Mouse (Mus musculus) neutrophil, adult 59 days (primary cell): ENCODE results near the gene Gm21988. TPM values are rescaled to one million over a fixed set of nuclear protein-coding genes. Genes with fewer than 3 reads are reported as not detected.

Experiments
- total RNA-seq, 2 experiments: library from RNA; stranded (reverse); gene quantifications; 1 replicate in 1 of 2; 2 replicates in 1 of 2; pipeline ENCODE4 v1.2.4; 2023

Gm21988 gene
- 1 to 10 TPM; 3.8 to 6.1 TPM for total RNA-seq

GRCm38 (mm10) chr11:70239541-70240279, at the start of gene Gm21988, which contains the start of gene Rnasek:
Gene Gm21988 (minus strand): TSS chr11:70239830.
Gene Rnasek (minus strand): TSS chr11:70239842.

DNA sequence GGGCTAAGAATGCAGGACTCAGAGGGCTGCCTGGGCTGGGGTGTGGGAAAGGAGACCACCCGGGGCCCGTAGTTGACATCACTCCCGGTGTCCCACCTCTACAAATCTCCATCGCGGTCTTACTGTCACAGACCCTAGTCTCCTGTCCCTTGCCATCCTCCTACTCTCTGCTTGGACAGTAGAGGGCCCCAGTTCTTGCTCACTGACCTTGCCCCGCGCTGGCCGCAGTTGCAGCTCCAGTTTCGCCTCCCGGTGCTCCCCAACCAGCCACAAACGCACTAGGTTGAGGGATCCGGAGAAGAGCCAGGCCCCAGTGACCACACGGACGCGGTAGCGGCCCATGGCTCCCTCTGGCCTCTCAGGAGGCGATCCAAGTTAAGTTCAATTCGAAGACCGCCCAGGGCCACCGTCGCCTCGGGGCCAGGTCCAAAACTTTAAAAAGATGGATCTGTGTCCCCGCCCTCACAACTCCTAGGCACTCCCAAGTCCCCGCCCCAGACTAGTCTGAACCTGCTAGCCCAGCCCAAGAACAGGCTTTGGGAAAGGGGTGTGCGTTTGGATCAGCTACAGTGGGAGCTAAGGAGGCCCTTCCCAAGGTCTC, 15.4 kb upstream of the Gm21988 start, which contains the start of gene Alox12:
Gene Alox12, minus strand, starts transcription at position 423 of the 601 bp plus-strand sequence.

DNA sequence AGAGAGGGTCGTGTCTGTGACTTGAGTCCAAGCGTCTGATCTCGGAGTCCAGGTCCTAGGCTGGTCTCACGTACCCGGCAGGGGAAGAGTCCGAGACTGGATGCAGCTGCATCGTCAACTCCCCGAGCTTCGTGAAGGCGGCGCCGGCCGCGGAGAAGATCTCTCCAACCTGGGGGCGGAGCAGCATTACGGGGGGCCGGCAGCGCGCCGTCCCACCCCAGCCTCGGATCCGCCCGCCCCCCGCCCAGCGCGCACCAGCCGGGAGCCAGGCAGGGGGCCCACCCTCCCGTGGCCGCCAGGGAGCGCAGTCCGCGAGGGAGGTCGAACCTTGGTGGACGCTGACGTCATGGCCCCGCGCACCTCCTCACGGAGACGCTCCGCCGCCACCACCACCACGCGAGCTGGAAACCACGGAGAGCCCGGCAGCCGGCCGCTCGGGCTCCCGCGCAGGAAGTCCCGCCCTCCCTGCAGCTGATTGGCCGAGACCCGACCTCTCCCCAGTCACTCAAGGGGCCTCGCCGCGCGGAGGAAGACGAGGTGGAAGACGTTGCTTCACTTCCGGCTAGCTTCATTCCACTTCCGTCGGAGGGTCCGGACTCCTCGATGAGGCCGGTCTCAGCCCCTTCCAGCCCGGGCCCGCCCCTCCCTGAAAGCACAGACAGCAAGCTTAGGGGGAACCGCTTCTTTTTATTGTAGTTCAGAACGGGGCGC, 2.0 kb downstream of the Gm21988 start, which contains the start of gene 0610010K14Rik:
Gene 0610010K14Rik, minus strand, starts transcription at position 458 of the 711 bp plus-strand sequence.

GRCm38 (mm10) chr11:70229260-70230010, 10.2 kb downstream of the Gm21988 start, which contains the start of gene Bcl6b:
Gene Bcl6b (minus strand): TSS chr11:70229798.

DNA sequence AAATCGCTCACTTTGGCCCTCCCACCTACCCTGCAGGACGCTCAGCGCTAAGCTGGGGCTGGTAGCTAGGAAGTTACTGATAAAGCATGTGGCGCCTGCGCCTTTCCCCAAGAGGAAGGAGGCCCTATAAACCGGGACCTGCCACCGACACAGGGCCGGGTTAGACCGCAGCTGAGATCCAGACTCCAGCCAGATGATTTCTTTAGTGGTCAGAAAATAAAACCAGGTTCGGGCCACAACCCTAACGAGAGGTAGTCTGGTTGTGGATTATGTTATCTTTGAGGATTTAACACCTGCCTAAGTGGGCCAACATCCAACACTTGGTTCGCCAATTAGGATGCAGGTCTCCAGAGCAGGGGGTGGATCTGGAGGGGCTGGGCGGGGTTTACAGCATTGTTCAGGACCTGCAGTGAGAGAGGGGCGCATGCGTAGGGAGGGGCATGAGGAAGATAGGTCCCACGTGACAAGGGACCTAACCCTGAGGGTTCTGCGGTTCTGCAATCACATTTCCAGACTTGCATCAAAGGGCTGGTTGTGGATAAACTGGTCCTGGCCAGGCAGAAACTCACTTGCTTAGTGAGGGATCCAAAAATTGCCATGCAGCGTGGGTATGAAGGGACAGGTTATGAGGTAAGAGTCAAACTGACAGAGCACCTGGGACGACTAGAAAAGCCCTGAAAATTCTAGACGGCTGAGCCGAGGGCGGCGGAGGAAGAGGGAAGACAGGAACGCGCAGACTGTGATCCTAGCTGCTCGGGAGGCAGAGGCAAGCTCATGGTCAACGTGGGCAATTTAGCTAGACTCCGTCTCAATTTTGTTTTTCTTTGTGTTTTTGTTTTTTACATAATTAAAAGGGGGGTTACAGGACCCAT, 18.7 kb downstream of the Gm21988 start, which contains the start of gene Slc16a13:
Gene Slc16a13, minus strand, starts transcription at position 334 of the 872 bp plus-strand sequence.

DNA sequence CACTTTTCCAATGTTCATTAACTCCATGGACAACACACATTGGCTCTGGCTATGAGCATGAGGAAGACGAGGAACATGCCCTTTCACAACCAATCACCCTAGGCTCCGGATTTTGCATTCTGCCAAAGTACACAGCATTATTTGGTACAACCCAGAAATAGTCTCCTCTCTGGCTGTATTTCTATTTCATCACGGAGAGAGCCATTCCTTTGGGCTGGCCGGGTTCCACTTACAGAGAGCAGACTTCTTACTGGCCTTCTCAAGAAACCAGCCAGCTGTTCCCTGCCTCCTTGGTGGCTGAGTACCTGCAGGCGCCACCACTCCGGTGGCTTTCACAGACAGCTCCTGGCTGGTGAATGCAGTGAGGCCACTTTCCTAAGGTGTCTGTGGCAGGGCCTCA, 27.2 kb downstream of the Gm21988 start, which contains the start of gene Slc16a11:
Gene Slc16a11, plus strand, starts transcription at position 330 of the 400 bp plus-strand sequence.

Other genes starting within 250 kb of the Gm21988 start
- gene Gabarap, start 248.7 kb downstream of the Gm21988 start, total RNA-seq: 100 to 1,000 TPM; 537 TPM
- 10 to 100 TPM; 43.3 to 47.1 TPM for gene Phf23, start 244.1 kb downstream of the Gm21988 start, total RNA-seq
- 10 to 100 TPM; 17.5 to 21.4 TPM for gene Dvl2, start 239.2 kb downstream of the Gm21988 start, total RNA-seq
- 10 to 100 TPM; 34.6 to 40.2 TPM for gene Acadvl, start 224.4 kb downstream of the Gm21988 start, total RNA-seq
- 1 to 10 TPM; 5.7 to 6.7 TPM for gene Dlg4, start 222.9 kb downstream of the Gm21988 start, total RNA-seq
- not detected for gene Asgr1, start 185.7 kb downstream of the Gm21988 start, total RNA-seq
- under 1 TPM in 1 of 2 experiments, not detected in 1; 0.42 TPM for gene Asgr2, start 147.2 kb downstream of the Gm21988 start, total RNA-seq
- 10 to 100 TPM; 11.4 to 12.2 TPM for gene Mgl2, start 109.5 kb downstream of the Gm21988 start, total RNA-seq
- 10 to 100 TPM; 13.5 to 18.3 TPM for gene Clec10a, start 83.6 kb downstream of the Gm21988 start, total RNA-seq
- not detected for gene Slc16a11, start 27.1 kb downstream of the Gm21988 start, total RNA-seq
- gene Slc16a13, start 18.8 kb downstream of the Gm21988 start, total RNA-seq: 1 to 10 TPM; 1.3 to 1.7 TPM
- under 1 TPM in 1 of 2 experiments, not detected in 1; 0.13 TPM for gene Bcl6b, start 10.0 kb downstream of the Gm21988 start, total RNA-seq
- 10 to 100 TPM; 39.0 to 42.3 TPM for gene 0610010K14Rik, start 1.9 kb downstream of the Gm21988 start, total RNA-seq
- gene Rnasek, start within 50 bp of the Gm21988 start, total RNA-seq: 100 to 1,000 TPM; 105 to 118 TPM
- gene Alox12, start 15.5 kb upstream of the Gm21988 start, total RNA-seq: under 1 TPM; 0.33 to 0.60 TPM
- gene Alox12e, start 82.8 kb upstream of the Gm21988 start, total RNA-seq: under 1 TPM; 0.35 to 0.62 TPM
- 10 to 100 TPM in 1 of 2 experiments, 1 to 10 TPM in 1; 6.2 to 13.0 TPM for gene Alox15, start 112.2 kb upstream of the Gm21988 start, total RNA-seq
- 10 to 100 TPM; 15.8 to 16.2 TPM for gene Pelp1, start 170.2 kb upstream of the Gm21988 start, total RNA-seq
- gene Arrb2, start 192.8 kb upstream of the Gm21988 start, total RNA-seq: 100 to 1,000 TPM; 841 to 909 TPM
- gene Med11, start 212.1 kb upstream of the Gm21988 start, total RNA-seq: 10 to 100 TPM; 23.3 to 28.4 TPM
- gene Zmynd15, start 219.6 kb upstream of the Gm21988 start, total RNA-seq: under 1 TPM; 0.16 to 0.44 TPM
- gene Cxcl16, start 220.2 kb upstream of the Gm21988 start, total RNA-seq: 1 to 10 TPM; 1.5 to 1.9 TPM